ENCODE assay signal across 8 mouse cellular contexts in genomic region chr2:74715504-74716241, GRCm38 (mm10). TPM values are rescaled to one million over a fixed set of nuclear protein-coding genes. Genes with fewer than 3 reads are reported as not detected.
DNase-seq lines count a peak whose midpoint lies in the region; ATAC-seq and TF ChIP-seq lines count a peak whose summit lies in the region.

No protein-coding gene starts in this region.

- WGBS in embryonic facial prominence, embryonic 14.5 days = 3% methylated on average over 26 of the region's 26 CpGs
- WGBS in heart, embryonic 11.5 days (ENCODE audit: insufficient replicate concordance) = 4% methylated on average over 26 of the region's 26 CpGs
- 2% methylated on average over 26 of the region's 26 CpGs for WGBS in kidney, embryonic 14.5 days
- WGBS in limb, embryonic 14.5 days = 4% methylated on average over 26 of the region's 26 CpGs
- WGBS in midbrain, postnatal 0 days = 2% methylated on average over 26 of the region's 26 CpGs

- H3K36me3 ChIP-seq in C2C12 (ENCODE audit: control insufficient read depth, insufficient read depth) = no peaks in the 10 kb centered on the region
- H3K36me3 ChIP-seq in embryonic facial prominence, embryonic 14.5 days (ENCODE audit: control insufficient read depth, insufficient read depth, low read length) = no peaks in the 10 kb centered on the region
- H3K36me3 ChIP-seq in heart, embryonic 11.5 days (ENCODE audit: control insufficient read depth, insufficient read depth, low read length) = no peaks in the 10 kb centered on the region
- no peaks in the 10 kb centered on the region for H3K36me3 ChIP-seq in kidney, embryonic 14.5 days (ENCODE audit: control insufficient read depth, insufficient read depth, low read length)
- no peaks in the 10 kb centered on the region for H3K36me3 ChIP-seq in limb, embryonic 14.5 days (ENCODE audit: control insufficient read depth, insufficient read depth, low read length)
- no peaks in the 10 kb centered on the region for H3K36me3 ChIP-seq in midbrain, postnatal 0 days (ENCODE audit: insufficient read depth, low read length)
- no peaks in the 10 kb centered on the region for H3K36me3 ChIP-seq in testis, adult 2 months (ENCODE audit: control insufficient read depth, insufficient read depth, low read length)

- ATAC-seq in embryonic facial prominence, embryonic 14.5 days (ENCODE audit: low read depth) = peak; percentile 85
- 0 out of 2 replicates have a peak, but pooled peaks have one; percentile 49 for ATAC-seq in heart, embryonic 11.5 days (replicated peaks; ENCODE audit: insufficient number of reproducible peaks, low FRiP score, low TSS enrichment)
- ATAC-seq in kidney, embryonic 14.5 days (ENCODE audit: low FRiP score, low TSS enrichment) = peak; percentile 63
- peak; percentile 58 for ATAC-seq in limb, embryonic 14.5 days (ENCODE audit: low FRiP score, low read depth)
- ATAC-seq in midbrain, postnatal 0 days (ENCODE audit: low FRiP score) = 0 out of 2 replicates have a peak, but pooled peaks have one; percentile 27

- H3K27me3 ChIP-seq in C2C12 (ENCODE audit: control insufficient read depth, insufficient read depth, insufficient read length) = peaks cover 36% of the 10 kb centered on the region
- peaks cover 99% of the 10 kb centered on the region for H3K27me3 ChIP-seq in embryonic facial prominence, embryonic 14.5 days (replicated peaks; ENCODE audit: control insufficient read depth, insufficient read depth, low read length)
- peaks cover 93% of the 10 kb centered on the region for H3K27me3 ChIP-seq in heart, embryonic 11.5 days (ENCODE audit: control insufficient read depth, insufficient read depth, low read length)
- no peaks in the 10 kb centered on the region for H3K27me3 ChIP-seq in kidney, embryonic 14.5 days (ENCODE audit: control insufficient read depth, insufficient read depth, low read length)
- peaks cover 92% of the 10 kb centered on the region for H3K27me3 ChIP-seq in limb, embryonic 14.5 days (ENCODE audit: control insufficient read depth, insufficient read depth, low read length)
- peaks cover 91% of the 10 kb centered on the region for H3K27me3 ChIP-seq in midbrain, postnatal 0 days (ENCODE audit: insufficient read depth, low read length)
- H3K27me3 ChIP-seq in testis, adult 2 months (ENCODE audit: control insufficient read depth, insufficient read depth, low read length) = peaks cover 7% of the 10 kb centered on the region; the same call in 1 of the 2 replicates

- 0 out of 2 replicates have a peak, but pooled peaks have one; percentile 16 for TF ChIP-seq POLR2A in limb, embryonic 14.5 days (IDR thresholded peaks at IDR 0.05; ENCODE audit: borderline replicate concordance, extremely low read depth, insufficient read depth, insufficient read length)
- TF ChIP-seq POLR2A in testis, adult 2 months (IDR thresholded peaks at IDR 0.05; ENCODE audit: control insufficient read depth, low read depth, low read length) = peak; percentile 59

- H3K9me3 ChIP-seq in embryonic facial prominence, embryonic 14.5 days (ENCODE audit: control insufficient read depth, low read length) = no peaks in the 10 kb centered on the region
- H3K9me3 ChIP-seq in heart, embryonic 11.5 days (replicated peaks; ENCODE audit: control insufficient read depth, low read length) = no peaks in the 10 kb centered on the region
- no peaks in the 10 kb centered on the region for H3K9me3 ChIP-seq in kidney, embryonic 14.5 days (ENCODE audit: control insufficient read depth, low read length)
- H3K9me3 ChIP-seq in limb, embryonic 14.5 days (ENCODE audit: control insufficient read depth, low read length) = no peaks in the 10 kb centered on the region
- H3K9me3 ChIP-seq in midbrain, postnatal 0 days (ENCODE audit: low read length) = no peaks in the 10 kb centered on the region

- no peaks in the 10 kb centered on the region for H3K79me2 ChIP-seq in C2C12 (ENCODE audit: control insufficient read depth, insufficient read depth)

- no peak overlapping the region for H3K27ac ChIP-seq in embryonic facial prominence, embryonic 14.5 days (replicated peaks; ENCODE audit: low read depth, low read length)
- no peak overlapping the region for H3K27ac ChIP-seq in heart, embryonic 11.5 days (ENCODE audit: low read depth, low read length)
- H3K27ac ChIP-seq in kidney, embryonic 14.5 days (ENCODE audit: low read depth, low read length) = peak overlapping the region; percentile 89; the same call in 1 of the 2 replicates
- no peak overlapping the region for H3K27ac ChIP-seq in limb, embryonic 14.5 days (replicated peaks; ENCODE audit: low read depth, low read length)
- H3K27ac ChIP-seq in midbrain, postnatal 0 days (ENCODE audit: low read depth, low read length) = no peak overlapping the region
- H3K27ac ChIP-seq in testis, adult 2 months (ENCODE audit: control insufficient read depth, insufficient read depth, low read depth, low read length) = peak overlapping the region; percentile 90

- H3K4me1 ChIP-seq in embryonic facial prominence, embryonic 14.5 days (ENCODE audit: control insufficient read depth, insufficient read depth, low read length) = peaks cover 2% of the 10 kb centered on the region; the same call in 1 of the 2 replicates
- peaks cover 5% of the 10 kb centered on the region; the same call in 1 of the 2 replicates for H3K4me1 ChIP-seq in heart, embryonic 11.5 days (ENCODE audit: control insufficient read depth, insufficient read depth, low read length)
- H3K4me1 ChIP-seq in kidney, embryonic 14.5 days (ENCODE audit: control insufficient read depth, insufficient read depth, low read length) = peaks cover 39% of the 10 kb centered on the region
- peaks cover 5% of the 10 kb centered on the region; the same call in 1 of the 2 replicates for H3K4me1 ChIP-seq in limb, embryonic 14.5 days (ENCODE audit: control insufficient read depth, insufficient read depth, low read length)
- H3K4me1 ChIP-seq in midbrain, postnatal 0 days (ENCODE audit: insufficient read depth, low read length) = no peaks in the 10 kb centered on the region
- H3K4me1 ChIP-seq in testis, adult 2 months (ENCODE audit: control insufficient read depth, insufficient read depth, low read length) = peaks cover 28% of the 10 kb centered on the region

- H3K4me3 ChIP-seq in C2C12 (ENCODE audit: insufficient read depth, poor library complexity, severe bottlenecking) = no peak overlapping the region
- H3K4me3 ChIP-seq in embryonic facial prominence, embryonic 14.5 days (ENCODE audit: low read depth, low read length) = peak overlapping the region; percentile 32
- peak overlapping the region; percentile 28 for H3K4me3 ChIP-seq in heart, embryonic 11.5 days (ENCODE audit: low read depth, low read length)
- peak overlapping the region; percentile 66 for H3K4me3 ChIP-seq in kidney, embryonic 14.5 days (ENCODE audit: low read length)
- H3K4me3 ChIP-seq in limb, embryonic 14.5 days (replicated peaks; ENCODE audit: low read length) = peak overlapping the region; percentile 18
- H3K4me3 ChIP-seq in midbrain, postnatal 0 days (ENCODE audit: low read depth, low read length) = peak overlapping the region; percentile 12; the same call in 1 of the 2 replicates
- peak overlapping the region; percentile 78 for H3K4me3 ChIP-seq in testis, adult 2 months (ENCODE audit: control insufficient read depth, low read depth, low read length)

- peak; percentile 95 for DNase-seq in adrenal gland, postnatal 25 days
- DNase-seq in embryonic facial prominence, embryonic 14.5 days (ENCODE audit: low spot score) = peak; percentile 92
- peak; percentile 90 for DNase-seq in limb, embryonic 14.5 days (ENCODE audit: low spot score)
- peak; percentile 92 for DNase-seq in midbrain, postnatal 0 days (ENCODE audit: low spot score)

- peak overlapping the region; percentile 53 for H3K4me2 ChIP-seq in embryonic facial prominence, embryonic 14.5 days (ENCODE audit: low read depth, low read length)
- peak overlapping the region; percentile 64 for H3K4me2 ChIP-seq in heart, embryonic 11.5 days
- H3K4me2 ChIP-seq in kidney, embryonic 14.5 days (replicated peaks; ENCODE audit: low read depth, low read length) = peak overlapping the region; percentile 69
- H3K4me2 ChIP-seq in limb, embryonic 14.5 days (replicated peaks; ENCODE audit: low read depth, low read length, severe bottlenecking) = peak overlapping the region; percentile 48
- peak overlapping the region; percentile 41 for H3K4me2 ChIP-seq in midbrain, postnatal 0 days (ENCODE audit: low read depth, low read length, poor library complexity, severe bottlenecking)

- H3K9ac ChIP-seq in embryonic facial prominence, embryonic 14.5 days (ENCODE audit: low read depth, low read length) = no peak overlapping the region
- no peak overlapping the region for H3K9ac ChIP-seq in heart, embryonic 11.5 days (ENCODE audit: low read depth, low read length)
- H3K9ac ChIP-seq in kidney, embryonic 14.5 days (ENCODE audit: low read depth, low read length) = peak overlapping the region; percentile 93; the same call in 1 of the 2 replicates
- H3K9ac ChIP-seq in limb, embryonic 14.5 days (ENCODE audit: low read depth, low read length, severe bottlenecking) = no peak overlapping the region
- H3K9ac ChIP-seq in midbrain, postnatal 0 days (replicated peaks; ENCODE audit: low read length, poor library complexity, severe bottlenecking) = no peak overlapping the region

- no peak overlapping the region for H3ac ChIP-seq in C2C12 (ENCODE audit: control insufficient read depth, insufficient read length, low read depth)

- TF ChIP-seq CTCF in C2C12 (IDR thresholded peaks at IDR 0.05; ENCODE audit: control insufficient read depth, insufficient read depth, insufficient read length) = peak; percentile 76
- TF ChIP-seq CTCF in midbrain, postnatal 0 days (IDR thresholded peaks at IDR 0.05) = peak; percentile 85
- TF ChIP-seq CTCF in testis, adult 2 months (IDR thresholded peaks at IDR 0.05; ENCODE audit: control insufficient read depth, insufficient read depth, insufficient replicate concordance, low read depth, low read length) = peak; percentile 85

- H3K79me3 ChIP-seq in C2C12 (ENCODE audit: low read depth) = no peaks in the 10 kb centered on the region

RNA-seq across cellular contexts. Expression of gene Hoxd4, which starts 3.9 kb away (rescaled TPM):
- polyA plus RNA-seq in C2C12 (2012; fragmentation: generic; extraction: Trizol) = not detected
- total RNA-seq in adrenal gland, postnatal 25 days (2021) = 27.8 and 34.1 TPM in 2 replicates
- 0.63 and 0.82 TPM in 2 replicates for polyA plus RNA-seq in embryonic facial prominence, embryonic 14.5 days (2014; fragmentation: Nextera tagmentation; extraction: Ambion mirVana)
- not detected in 2 replicates for polyA plus RNA-seq in heart, embryonic 11.5 days (2014; fragmentation: Nextera tagmentation; extraction: Ambion mirVana)
- 6.3 and 18.7 TPM in 2 replicates for polyA plus RNA-seq in kidney, embryonic 14.5 days (2014; fragmentation: Nextera tagmentation; extraction: Ambion mirVana)
- 14.7 and 17.8 TPM in 2 replicates for polyA plus RNA-seq in limb, embryonic 14.5 days (2012; rRNA removed)
- 0.63 and 0.73 TPM in 2 replicates for polyA plus RNA-seq in limb, embryonic 14.5 days (2014; fragmentation: Nextera tagmentation; extraction: Ambion mirVana)
- 1.2 TPM in 1 of 2 replicates, not detected in the other for total RNA-seq in midbrain, postnatal 0 days (2014; rRNA removed)
- polyA plus RNA-seq in midbrain, postnatal 0 days (2015; fragmentation: Nextera tagmentation; extraction: Ambion mirVana) = not detected in 2 replicates
- 3.3 and 5.3 TPM in 2 replicates for polyA plus RNA-seq in testis, adult 2 months (2012; rRNA removed)

RNA-seq across cellular contexts. Expression of gene Hoxd3, which starts 3.9 kb away (rescaled TPM):
- polyA plus RNA-seq in C2C12 (2012; fragmentation: generic; extraction: Trizol) = not detected
- 0.73 and 2.6 TPM in 2 replicates for total RNA-seq in adrenal gland, postnatal 25 days (2021)
- 3.8 and 4.7 TPM in 2 replicates for polyA plus RNA-seq in embryonic facial prominence, embryonic 14.5 days (2014; fragmentation: Nextera tagmentation; extraction: Ambion mirVana)
- polyA plus RNA-seq in heart, embryonic 11.5 days (2014; fragmentation: Nextera tagmentation; extraction: Ambion mirVana) = 2.0 and 3.1 TPM in 2 replicates
- polyA plus RNA-seq in kidney, embryonic 14.5 days (2014; fragmentation: Nextera tagmentation; extraction: Ambion mirVana) = 12.3 and 12.6 TPM in 2 replicates
- polyA plus RNA-seq in limb, embryonic 14.5 days (2012; rRNA removed) = 2.3 and 2.8 TPM in 2 replicates
- polyA plus RNA-seq in limb, embryonic 14.5 days (2014; fragmentation: Nextera tagmentation; extraction: Ambion mirVana) = 0.59 and 0.95 TPM in 2 replicates
- total RNA-seq in midbrain, postnatal 0 days (2014; rRNA removed) = 11.6 TPM in 1 of 2 replicates, not detected in the other
- not detected in 2 replicates for polyA plus RNA-seq in midbrain, postnatal 0 days (2015; fragmentation: Nextera tagmentation; extraction: Ambion mirVana)
- 0.48 and 1.4 TPM in 2 replicates for polyA plus RNA-seq in testis, adult 2 months (2012; rRNA removed)

RNA-seq across cellular contexts. Expression of gene Gm28230, which starts 10.9 kb away (rescaled TPM):
- polyA plus RNA-seq in C2C12 (2012; fragmentation: generic; extraction: Trizol) = not detected
- total RNA-seq in adrenal gland, postnatal 25 days (2021) = 3.3 and 3.6 TPM in 2 replicates
- 0.13 TPM in 1 of 2 replicates, not detected in the other for polyA plus RNA-seq in embryonic facial prominence, embryonic 14.5 days (2014; fragmentation: Nextera tagmentation; extraction: Ambion mirVana)
- polyA plus RNA-seq in heart, embryonic 11.5 days (2014; fragmentation: Nextera tagmentation; extraction: Ambion mirVana) = 0.10 TPM in 1 of 2 replicates, not detected in the other
- polyA plus RNA-seq in kidney, embryonic 14.5 days (2014; fragmentation: Nextera tagmentation; extraction: Ambion mirVana) = 2.3 and 4.0 TPM in 2 replicates
- polyA plus RNA-seq in limb, embryonic 14.5 days (2012; rRNA removed) = 5.0 and 5.9 TPM in 2 replicates
- polyA plus RNA-seq in limb, embryonic 14.5 days (2014; fragmentation: Nextera tagmentation; extraction: Ambion mirVana) = 0.18 and 0.21 TPM in 2 replicates
- total RNA-seq in midbrain, postnatal 0 days (2014; rRNA removed) = not detected in 2 replicates
- not detected in 2 replicates for polyA plus RNA-seq in midbrain, postnatal 0 days (2015; fragmentation: Nextera tagmentation; extraction: Ambion mirVana)
- 0.46 and 1.2 TPM in 2 replicates for polyA plus RNA-seq in testis, adult 2 months (2012; rRNA removed)

RNA-seq across cellular contexts. Expression of gene Hoxd8, which starts 11.3 kb away (rescaled TPM):
- not detected for polyA plus RNA-seq in C2C12 (2012; fragmentation: generic; extraction: Trizol)
- 27.2 and 33.9 TPM in 2 replicates for total RNA-seq in adrenal gland, postnatal 25 days (2021)
- polyA plus RNA-seq in embryonic facial prominence, embryonic 14.5 days (2014; fragmentation: Nextera tagmentation; extraction: Ambion mirVana) = 8.7 and 10.3 TPM in 2 replicates
- 0.27 and 0.30 TPM in 2 replicates for polyA plus RNA-seq in heart, embryonic 11.5 days (2014; fragmentation: Nextera tagmentation; extraction: Ambion mirVana)
- 45.0 and 45.2 TPM in 2 replicates for polyA plus RNA-seq in kidney, embryonic 14.5 days (2014; fragmentation: Nextera tagmentation; extraction: Ambion mirVana)
- 12.7 and 13.1 TPM in 2 replicates for polyA plus RNA-seq in limb, embryonic 14.5 days (2012; rRNA removed)
- polyA plus RNA-seq in limb, embryonic 14.5 days (2014; fragmentation: Nextera tagmentation; extraction: Ambion mirVana) = 11.4 and 12.8 TPM in 2 replicates
- total RNA-seq in midbrain, postnatal 0 days (2014; rRNA removed) = 0.05 TPM in 1 of 2 replicates, not detected in the other
- not detected in 2 replicates for polyA plus RNA-seq in midbrain, postnatal 0 days (2015; fragmentation: Nextera tagmentation; extraction: Ambion mirVana)
- 23.1 and 23.6 TPM in 2 replicates for polyA plus RNA-seq in testis, adult 2 months (2012; rRNA removed)

RNA-seq across cellular contexts. Expression of gene Hoxd9, which starts 18.1 kb away (rescaled TPM):
- not detected for polyA plus RNA-seq in C2C12 (2012; fragmentation: generic; extraction: Trizol)
- total RNA-seq in adrenal gland, postnatal 25 days (2021) = 3.7 and 5.2 TPM in 2 replicates
- polyA plus RNA-seq in embryonic facial prominence, embryonic 14.5 days (2014; fragmentation: Nextera tagmentation; extraction: Ambion mirVana) = 2.0 and 2.3 TPM in 2 replicates
- polyA plus RNA-seq in heart, embryonic 11.5 days (2014; fragmentation: Nextera tagmentation; extraction: Ambion mirVana) = 0.13 TPM in 1 of 2 replicates, not detected in the other
- 36.2 and 47.9 TPM in 2 replicates for polyA plus RNA-seq in kidney, embryonic 14.5 days (2014; fragmentation: Nextera tagmentation; extraction: Ambion mirVana)
- polyA plus RNA-seq in limb, embryonic 14.5 days (2012; rRNA removed) = 19.6 and 25.7 TPM in 2 replicates
- polyA plus RNA-seq in limb, embryonic 14.5 days (2014; fragmentation: Nextera tagmentation; extraction: Ambion mirVana) = 7.6 and 8.7 TPM in 2 replicates
- not detected in 2 replicates for total RNA-seq in midbrain, postnatal 0 days (2014; rRNA removed)
- not detected in 2 replicates for polyA plus RNA-seq in midbrain, postnatal 0 days (2015; fragmentation: Nextera tagmentation; extraction: Ambion mirVana)
- 1.8 and 2.0 TPM in 2 replicates for polyA plus RNA-seq in testis, adult 2 months (2012; rRNA removed)

Comparison
In these comparisons a context has a peak if more than half of its experiments do, and no peak if none do; other contexts are left out.
1. ATAC-seq: peak in every context shown above with its lines; median percentile 85 in embryonic facial prominence, embryonic 14.5 days; 63 in kidney, embryonic 14.5 days; 58 in limb, embryonic 14.5 days; 49 in heart, embryonic 11.5 days; 27 in midbrain, postnatal 0 days.
2. H3K27ac ChIP-seq: peak in kidney, embryonic 14.5 days (single experiment) and testis, adult 2 months (single experiment); none in embryonic facial prominence, embryonic 14.5 days (single experiment), heart, embryonic 11.5 days (single experiment), limb, embryonic 14.5 days (single experiment) and midbrain, postnatal 0 days (single experiment).
3. Peak in every context shown above with its lines, with median percentiles within 50 percentile points of each other: CTCF ChIP-seq, DNase-seq and H3K4me2 ChIP-seq.